Mouse (Mus musculus) erythroblast, embryonic 14.5 days (primary cell): Measurements from ENCODE around the gene Prcc.

Experiments used
- GATA1 ChIP-seq: IDR thresholded peaks from 2 replicates; pipeline ENCODE4 v1.6.1; 2012; ENCODE audit warnings: low read length, inconsistent platforms, mixed read lengths
- TAL1 ChIP-seq: IDR thresholded peaks from 3 replicates; pipeline ENCODE4 v1.6.1; 2012; ENCODE audit warnings: low read length, inconsistent platforms, mixed read lengths

- TF ChIP-seq GATA1 (no peak), TAL1 (no peak)
Observed at GRCm38 (mm10) chr3:87905880-87906485, 20.6 kb upstream of the Prcc start, which contains the start of gene Hdgf.
